Mouse (Mus musculus): ENCODE data around the gene Cav3. TPM values are rescaled to one million over a fixed set of nuclear protein-coding genes. Genes with fewer than 3 reads are reported as not detected.

Gene Cav3
- total and polyA plus RNA-seq, 3 experiments: not detected

DNA sequence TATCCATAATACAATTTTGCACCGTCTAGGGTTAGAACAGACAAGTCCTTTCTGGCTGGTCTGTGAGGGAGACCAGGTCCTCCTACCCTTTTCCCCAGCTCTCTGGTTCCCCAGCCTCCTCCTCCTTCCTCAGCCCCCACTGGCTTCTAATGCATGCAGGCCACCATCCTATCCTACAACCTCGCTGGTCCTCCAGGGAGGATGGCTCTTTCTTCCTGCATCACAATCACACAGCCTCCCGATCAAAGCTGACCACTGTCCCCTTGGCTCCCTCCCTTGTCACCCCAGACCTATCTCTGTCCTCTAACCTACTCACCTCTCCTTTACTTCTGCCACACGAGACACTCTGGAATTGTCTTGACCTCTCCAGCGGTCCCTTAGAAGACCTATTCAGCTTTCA is 28.7 kb downstream of the Cav3 start:
- Histone ChIP-seq H3K4me1 (ENCODE audit: control insufficient read depth in 1 of 2, insufficient read depth in 2 of 2) (no peaks in the 10 kb centered on the region), H3K9me3 (replicated peaks; ENCODE audit: low read length) (peaks cover 16% of the 10 kb centered on the region), H3K27me3 (replicated peaks) (peaks cover 32% of the 10 kb centered on the region), H3K4me2 (ENCODE audit: insufficient read depth, low read depth, poor library complexity, severe bottlenecking) (no peak overlapping the region), H3K79me2 (replicated peaks; ENCODE audit: control insufficient read depth, extremely low read depth, insufficient read depth, poor library complexity, severe bottlenecking) (no peaks in the 10 kb centered on the region), H3K36me3 (replicated peaks in 1 of 2; ENCODE audit: control insufficient read depth in 1 of 2, insufficient read depth in 1 of 2, low read length in 1 of 2) (no peaks in the 10 kb centered on the region), H3K27ac (ENCODE audit: insufficient read depth, low read depth) (no peak overlapping the region), H3K9ac (ENCODE audit: insufficient read depth, low read depth) (no peak overlapping the region), H3K4me3 (replicated peaks in 1 of 3; ENCODE audit: low read depth in 2 of 3, low read length in 2 of 3, poor library complexity in 1 of 3) (no peak overlapping the region)
- TF ChIP-seq USF1 (IDR thresholded peaks at IDR 0.05; ENCODE audit: low read depth, low read length): no peak
- no peak for TF ChIP-seq JUND (conservative IDR thresholded peaks at IDR 0.05; ENCODE audit: low read depth, low read length)
- TF ChIP-seq SMC3 (IDR thresholded peaks at IDR 0.05; ENCODE audit: low read depth, low read length): no peak
- TF ChIP-seq POLR2A (IDR thresholded peaks at IDR 0.05; ENCODE audit: low read depth, low read length): no peak
- TF ChIP-seq JUN (IDR thresholded peaks at IDR 0.05; ENCODE audit: insufficient read depth, low read depth, low read length): no peak
- no peak for TF ChIP-seq GABPA (IDR thresholded peaks at IDR 0.05; ENCODE audit: insufficient replicate concordance, low read depth, low read length)
- TF ChIP-seq MAX (IDR thresholded peaks at IDR 0.05; ENCODE audit: low read length): no peak
- no peak for TF ChIP-seq MAFK (IDR thresholded peaks at IDR 0.05; ENCODE audit: insufficient replicate concordance, low read length)
- no peak for TF ChIP-seq CHD1 (IDR thresholded peaks at IDR 0.05; ENCODE audit: low read depth, low read length)
- no peak for TF ChIP-seq ZKSCAN1 (IDR thresholded peaks at IDR 0.05; ENCODE audit: borderline replicate concordance, low read depth, low read length)
- no peak for TF ChIP-seq USF2 (conservative IDR thresholded peaks at IDR 0.05; ENCODE audit: low read depth, low read length)
- dilution Hi-C loops (cut with MboI; ENCODE audit: extremely low pct_ligation_motif_present, extremely low pct_unique_long_range_greater_than_20kb, low sequenced_read_pairs) (no loop called here), in situ Hi-C loops (cut with MboI; ENCODE audit: low pct_ligation_motif_present, low pct_unique_long_range_greater_than_20kb, low sequenced_read_pairs) (no loop called here)
- no peak for DNase-seq (ENCODE audit: extremely low read depth)

- DNase-seq (ENCODE audit: extremely low read depth): no peak
- no peak overlapping the region for H3K4me2 ChIP-seq (ENCODE audit: insufficient read depth, low read depth, poor library complexity, severe bottlenecking)
- H3K79me2 ChIP-seq (replicated peaks; ENCODE audit: control insufficient read depth, extremely low read depth, insufficient read depth, poor library complexity, severe bottlenecking): no peaks in the 10 kb centered on the region
- in situ Hi-C loops (cut with MboI; ENCODE audit: low pct_ligation_motif_present, low pct_unique_long_range_greater_than_20kb, low sequenced_read_pairs) (no loop called here), dilution Hi-C loops (cut with MboI; ENCODE audit: extremely low pct_ligation_motif_present, extremely low pct_unique_long_range_greater_than_20kb, low sequenced_read_pairs) (no loop called here)
- H3K27me3 ChIP-seq (replicated peaks): peaks cover 24% of the 10 kb centered on the region
- H3K4me3 ChIP-seq (replicated peaks in 1 of 3; ENCODE audit: low read depth in 2 of 3, low read length in 2 of 3, poor library complexity in 1 of 3): no peak overlapping the region
- no peaks in the 10 kb centered on the region for H3K36me3 ChIP-seq (replicated peaks in 1 of 2; ENCODE audit: control insufficient read depth in 1 of 2, insufficient read depth in 1 of 2, low read length in 1 of 2)
- no peak overlapping the region for H3K9ac ChIP-seq (ENCODE audit: insufficient read depth, low read depth)
- no peaks in the 10 kb centered on the region for H3K4me1 ChIP-seq (ENCODE audit: control insufficient read depth in 1 of 2, insufficient read depth in 2 of 2)
- no peak overlapping the region for H3K27ac ChIP-seq (ENCODE audit: insufficient read depth, low read depth)
- no peak for TF ChIP-seq ZMIZ1 (IDR thresholded peaks at IDR 0.05; ENCODE audit: low read depth, low read length)
- no peak for TF ChIP-seq POLR2A (IDR thresholded peaks at IDR 0.05; ENCODE audit: low read depth, low read length)
- TF ChIP-seq PAX5 (IDR thresholded peaks at IDR 0.05; ENCODE audit: low read length): no peak
- no peak for TF ChIP-seq CTCF (conservative IDR thresholded peaks at IDR 0.05 in 1 of 2, IDR thresholded peaks at IDR 0.05 in 1 of 2; ENCODE audit: low read depth in 2 of 2, low read length in 2 of 2)
- no peak for TF ChIP-seq JUN (IDR thresholded peaks at IDR 0.05; ENCODE audit: insufficient read depth, low read depth, low read length)
- peaks cover 16% of the 10 kb centered on the region for H3K9me3 ChIP-seq (replicated peaks; ENCODE audit: low read length)
Measured at GRCm38 (mm10) chr6:112488821-112489180, 29.5 kb downstream of the Cav3 start.
